Mouse (Mus musculus): ENCODE measurements around the gene Slain2.

DNA sequence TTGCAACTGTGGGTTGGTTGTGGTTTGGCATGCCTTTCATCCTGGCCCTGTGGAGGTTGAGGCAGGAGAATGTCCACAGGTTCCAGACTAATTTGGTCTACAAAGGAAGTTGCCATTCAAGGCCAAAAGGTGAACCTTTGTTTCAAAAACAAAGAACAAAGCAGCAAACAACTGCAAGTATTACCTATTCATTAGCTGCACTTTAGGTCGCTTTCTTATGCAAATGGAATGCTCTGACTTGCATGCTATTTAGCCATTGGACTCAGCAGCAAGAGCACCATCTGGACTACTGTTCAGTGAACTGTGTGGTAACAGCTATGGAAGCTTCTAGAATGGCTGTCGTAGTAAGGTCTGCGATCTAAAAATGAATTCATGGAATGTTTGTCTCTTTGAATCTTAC is 11.8 kb upstream of the Slain2 start:
- TF ChIP-seq POLR2A (IDR thresholded peaks at IDR 0.05; ENCODE audit: low read depth, low read length): no peak
- no peak for TF ChIP-seq MAFK (IDR thresholded peaks at IDR 0.05; ENCODE audit: insufficient replicate concordance, low read length)
- no peak for TF ChIP-seq ZNF384 (IDR thresholded peaks at IDR 0.05; ENCODE audit: low read depth, low read length)
- TF ChIP-seq EP300 (IDR thresholded peaks at IDR 0.05; ENCODE audit: low read length): no peak
- TF ChIP-seq CTCF (conservative IDR thresholded peaks at IDR 0.05 in 1 of 2, IDR thresholded peaks at IDR 0.05 in 1 of 2; ENCODE audit: low read depth in 2 of 2, low read length in 2 of 2): no peak
- TF ChIP-seq RCOR1 (conservative IDR thresholded peaks at IDR 0.05; ENCODE audit: low read depth, low read length): no peak
- no peak for TF ChIP-seq TBP (conservative IDR thresholded peaks at IDR 0.05; ENCODE audit: low read depth, low read length)
- no peak for TF ChIP-seq ZC3H11A (IDR thresholded peaks at IDR 0.05; ENCODE audit: low read depth, low read length)
- no peak for TF ChIP-seq MEF2A (IDR thresholded peaks at IDR 0.05; ENCODE audit: borderline replicate concordance, low read depth, low read length)
- no peak for TF ChIP-seq JUND (conservative IDR thresholded peaks at IDR 0.05; ENCODE audit: low read depth, low read length)
